Mouse (Mus musculus): ENCODE data around the gene Colca2. TPM values are rescaled to one million over a fixed set of nuclear protein-coding genes. Genes with fewer than 3 reads are reported as not detected.

Gene Colca2
- total RNA-seq, 2 experiments from 2014 or later = 1.3 to 1.5 TPM

- no peak for DNase-seq
- intact Hi-C loops (cut with DNase I) = no loop called here
Measured at GRCm38 (mm10) chr9:51273581-51274154, 4.7 kb downstream of the Colca2 start.

- no peak for DNase-seq
- intact Hi-C loops (cut with DNase I) = no loop called here
Measured at GRCm38 (mm10) chr9:51272102-51272501, 6.3 kb downstream of the Colca2 start.

GRCm38 (mm10) chr9:51271073-51271472, 7.3 kb downstream of the Colca2 start:
- DNase-seq = no peak
- intact Hi-C loops (cut with DNase I) = no loop called here

GRCm38 (mm10) chr9:51268852-51269251, 9.5 kb downstream of the Colca2 start:
- intact Hi-C loops (cut with DNase I) = no loop called here
- DNase-seq = no peak

- intact Hi-C loops (cut with DNase I) = no loop called here
- no peak for DNase-seq
Measured at GRCm38 (mm10) chr9:51258426-51258825, 19.9 kb downstream of the Colca2 start.

- intact Hi-C loops (cut with DNase I) = no loop called here
- DNase-seq = no peak
Measured at GRCm38 (mm10) chr9:51256780-51257502, 21.4 kb downstream of the Colca2 start.

- intact Hi-C loops (cut with DNase I) = no loop called here
Measured at GRCm38 (mm10) chr9:51238741-51239385, 39.5 kb downstream of the Colca2 start.

GRCm38 (mm10) chr9:51232163-51232562, 46.2 kb downstream of the Colca2 start:
- intact Hi-C loops (cut with DNase I) = no loop called here
- DNase-seq = no peak

More at GRCm38 (mm10) chr9:51238741-51239385, 39.5 kb downstream of the Colca2 start:
- DNase-seq = peak; percentile 8 to 12

GRCm38 (mm10) chr9:51230701-51231389, 47.5 kb downstream of the Colca2 start:
- intact Hi-C loops (cut with DNase I) = no loop called here
- DNase-seq = no peak

- DNase-seq = no peak
- intact Hi-C loops (cut with DNase I) = no loop called here
Measured at GRCm38 (mm10) chr9:51225636-51226166, 52.7 kb downstream of the Colca2 start.

Other genes with a start within 250 kb of the Colca2 start
- not detected for gene Btg4, start 217.7 kb downstream of the Colca2 start, total RNA-seq (2021)
- gene Layn, start 201.5 kb downstream of the Colca2 start, total RNA-seq (2021) = 10 to 100 TPM in 1 of 2 experiments, 1 to 10 TPM in 1; 9.3 to 11.7 TPM
- gene 4833427G06Rik, start 176.5 kb downstream of the Colca2 start, total RNA-seq (2021) = not detected
- not detected for gene Gm32742, start 113.1 kb downstream of the Colca2 start, total RNA-seq (2021)
- under 1 TPM; 0.38 to 0.45 TPM for gene Pou2af1, start 64.9 kb downstream of the Colca2 start, total RNA-seq (2021)
- not detected for gene 1810046K07Rik, start 50.3 kb upstream of the Colca2 start, total RNA-seq (2021)